Comparison of ENCODE assay signal across 36 mouse cellular contexts in the genomic region with DNA sequence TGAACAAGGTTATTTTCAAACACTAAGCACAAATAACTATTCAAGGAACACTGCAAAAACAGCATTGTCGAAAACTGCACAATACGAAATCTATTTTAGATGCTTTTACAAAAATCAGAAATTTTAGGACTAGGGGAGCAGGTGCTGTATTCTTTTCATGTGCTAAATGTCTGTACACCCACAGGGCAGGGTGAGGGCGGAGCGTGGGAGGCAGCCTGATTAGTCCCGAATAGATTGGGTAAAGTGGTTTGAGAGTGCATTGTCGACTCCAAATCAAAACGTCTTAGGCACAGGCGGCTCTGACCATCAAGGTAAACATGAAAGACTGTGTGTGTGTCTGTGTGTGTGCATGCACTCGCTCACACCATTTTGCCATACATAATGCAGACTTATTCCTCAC. TPM values are rescaled to one million over a fixed set of nuclear protein-coding genes. Genes with fewer than 3 reads are reported as not detected.
"Had no signal": no experiment of that assay in that cellular context is flagged by ENCODE, and none has a peak within 500 bp of the region (broad histone marks: within the 10 kb centered on the region; RNA-seq: fewer than 3 reads in every experiment).

No protein-coding gene starts in this region.

- H3K27me3 ChIP-seq: hindbrain, embryonic 13.5 days; hindbrain, embryonic 15.5 days; intestine, embryonic 15.5 days; limb, embryonic 15.5 days; liver, embryonic 12.5 days had no signal

- DNase-seq: forebrain, postnatal 0 days; gastrocnemius, postnatal 14 days; gastrocnemius, postnatal 36 days; heart, adult 18-20 months; heart, postnatal 36 days; kidney, adult 11 months; kidney, adult 2 months; kidney, adult 9 months; kidney, postnatal 14 days; kidney, postnatal 36 days; left cerebral cortex, postnatal 4 days had no signal

- H3K9me3 ChIP-seq: heart, embryonic 12.5 days; hindbrain, embryonic 13.5 days; hindbrain, embryonic 15.5 days; intestine, embryonic 15.5 days; kidney, embryonic 15.5 days; limb, embryonic 13.5 days; limb, embryonic 15.5 days; liver, embryonic 12.5 days had no signal

- H3K4me2 ChIP-seq: heart, embryonic 12.5 days; hindbrain, embryonic 13.5 days; hindbrain, embryonic 15.5 days; intestine, embryonic 15.5 days; kidney, embryonic 15.5 days; limb, embryonic 13.5 days; limb, embryonic 15.5 days; liver, embryonic 12.5 days had no signal

- H3K4me3 ChIP-seq: heart, embryonic 12.5 days; hindbrain, embryonic 13.5 days; hindbrain, embryonic 15.5 days; intestine, embryonic 15.5 days; kidney, embryonic 15.5 days; limb, embryonic 13.5 days; limb, embryonic 15.5 days; liver, embryonic 12.5 days had no signal

- H3K9ac ChIP-seq: forebrain, postnatal 0 days; heart, embryonic 12.5 days; hindbrain, embryonic 13.5 days; hindbrain, embryonic 15.5 days; intestine, embryonic 15.5 days; kidney, embryonic 15.5 days; limb, embryonic 13.5 days; limb, embryonic 15.5 days; liver, embryonic 12.5 days; liver, embryonic 14.5 days had no signal

- H3K27ac ChIP-seq: hindbrain, embryonic 13.5 days; hindbrain, embryonic 15.5 days; hindbrain, postnatal 0 days; intestine, embryonic 15.5 days; kidney, embryonic 15.5 days; kidney, postnatal 0 days; limb, embryonic 13.5 days; limb, embryonic 15.5 days; liver, embryonic 12.5 days; liver, embryonic 14.5 days had no signal

- H3K4me1 ChIP-seq: intestine, embryonic 15.5 days; limb, embryonic 15.5 days; liver, embryonic 12.5 days had no signal

- ATAC-seq: forebrain, postnatal 0 days; hindbrain, postnatal 0 days; intestine, embryonic 15.5 days; liver, embryonic 12.5 days had no signal

- H3K36me3 ChIP-seq: heart, embryonic 12.5 days; hindbrain, embryonic 13.5 days; hindbrain, embryonic 15.5 days; intestine, embryonic 15.5 days; kidney, embryonic 15.5 days; limb, embryonic 13.5 days; limb, embryonic 15.5 days; liver, embryonic 12.5 days had no signal

RNA-seq across cellular contexts. Expression of a gene that starts 20.0 kb away (rescaled TPM):
- total RNA-seq: forebrain, postnatal 0 days; gastrocnemius, adult 18-20 months; gastrocnemius, adult 8-10 months; gastrocnemius, postnatal 14 days; gastrocnemius, postnatal 36 days; heart, adult 18-20 months; heart, adult 8-10 months; heart, postnatal 10 days; heart, postnatal 36 days; hematopoietic stem cell, adult 5-6 weeks; hindbrain, postnatal 0 days; left cerebral cortex, postnatal 10 days; left cerebral cortex, postnatal 25 days; left cerebral cortex, postnatal 4 days; liver, adult 2 months had no signal
- polyA plus RNA-seq: forebrain, postnatal 0 days; heart, embryonic 12.5 days; heart, embryonic 14.5 days; heart, embryonic 16.5 days; hindbrain, embryonic 11.5 days; hindbrain, embryonic 13.5 days; hindbrain, embryonic 15.5 days; hindbrain, postnatal 0 days; intestine, embryonic 15.5 days; kidney, embryonic 15.5 days; kidney, postnatal 0 days; large intestine, adult 2 months; limb, embryonic 11.5 days; limb, embryonic 13.5 days; limb, embryonic 15.5 days; liver, adult 2 months; liver, embryonic 12.5 days; liver, embryonic 14.5 days; liver, embryonic 16.5 days had no signal
